Mouse (Mus musculus) bone marrow macrophage, adult 2 months (primary cell): ENCODE measurements around the gene Mdga2.

Experiments
- CTCF ChIP-seq: IDR thresholded peaks from 2 replicates; pipeline ENCODE4 v1.5.1; 2012; ENCODE audit warnings: low read depth, mild to moderate bottlenecking, low read length, moderate library complexity
- POLR2A ChIP-seq: IDR thresholded peaks from 2 replicates; pipeline ENCODE4 v1.6.1; 2012; ENCODE audit warnings: mild to moderate bottlenecking, low read depth, low read length, borderline replicate concordance

DNA sequence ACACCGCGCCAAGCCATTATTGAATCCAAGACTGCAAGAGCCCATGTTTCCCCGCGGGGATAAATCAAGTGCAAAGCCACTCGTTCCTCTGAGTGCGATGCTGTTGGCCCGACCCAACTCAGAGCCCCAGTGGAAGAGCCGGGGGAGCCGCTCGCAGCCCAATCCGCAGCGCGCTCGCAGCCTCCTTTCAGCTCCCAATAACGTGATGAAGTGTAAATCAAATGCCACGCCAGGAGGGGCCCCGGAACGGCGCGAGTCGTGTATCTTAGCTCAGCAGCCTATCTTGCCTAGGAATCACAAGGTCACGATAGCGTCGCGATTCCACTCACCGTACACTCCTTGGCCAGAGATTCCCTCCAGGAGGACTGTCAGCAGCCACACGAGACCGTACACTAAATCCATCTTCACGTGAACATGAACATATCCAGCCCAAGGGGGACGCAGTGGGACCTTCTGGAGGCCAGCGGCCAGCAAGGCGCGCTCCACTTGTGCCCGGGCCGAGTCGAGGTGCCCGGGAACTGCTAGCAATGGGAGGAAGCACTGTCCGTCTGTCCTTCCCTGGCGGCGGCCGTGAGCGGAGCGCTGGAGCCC lies 1.6 kb downstream of the Mdga2 start:
- TF ChIP-seq POLR2A (no peak), CTCF (no peak)
